Mouse (Mus musculus): Measurements from ENCODE around the gene Slc30a9. TPM values are rescaled to one million over a fixed set of nuclear protein-coding genes. Genes with fewer than 3 reads are reported as not detected.

The Slc30a9 gene
- 8.3 and 11.5 TPM in 2 replicates for polyA plus RNA-seq (2012)

GRCm38 (mm10) chr5:67306698-67307521 is at the start of gene Slc30a9:
Gene Slc30a9 (plus strand): TSS chr5:67306955.
- TF ChIP-seq GATA1 (IDR thresholded peaks at IDR 0.05; ENCODE audit: low read length): no peak

- no peak for TF ChIP-seq GATA1 (IDR thresholded peaks at IDR 0.05; ENCODE audit: low read length)
Observed at GRCm38 (mm10) chr5:67258473-67258872, 48.3 kb upstream of the Slc30a9 start.

GRCm38 (mm10) chr5:67260159-67260530 is 46.6 kb upstream of the Slc30a9 start:
- TF ChIP-seq GATA1 (IDR thresholded peaks at IDR 0.05; ENCODE audit: low read length): no peak

GRCm38 (mm10) chr5:67260531-67261371 is 46.0 kb upstream of the Slc30a9 start, which contains the start of gene Tmem33:
Gene Tmem33 (plus strand): TSS chr5:67260565.
- TF ChIP-seq GATA1 (IDR thresholded peaks at IDR 0.05; ENCODE audit: low read length): no peak

- no peak for TF ChIP-seq GATA1 (IDR thresholded peaks at IDR 0.05; ENCODE audit: low read length)
Observed at GRCm38 (mm10) chr5:67262964-67263363, 43.8 kb upstream of the Slc30a9 start.

- no peak for TF ChIP-seq GATA1 (IDR thresholded peaks at IDR 0.05; ENCODE audit: low read length)
Observed at GRCm38 (mm10) chr5:67266106-67266505, 40.6 kb upstream of the Slc30a9 start.

GRCm38 (mm10) chr5:67269309-67269708 is 37.4 kb upstream of the Slc30a9 start:
- TF ChIP-seq GATA1 (IDR thresholded peaks at IDR 0.05; ENCODE audit: low read length): no peak

GRCm38 (mm10) chr5:67279407-67279806 is 27.3 kb upstream of the Slc30a9 start:
- TF ChIP-seq GATA1 (IDR thresholded peaks at IDR 0.05; ENCODE audit: low read length): no peak

GRCm38 (mm10) chr5:67279840-67280239 is 26.9 kb upstream of the Slc30a9 start:
- no peak for TF ChIP-seq GATA1 (IDR thresholded peaks at IDR 0.05; ENCODE audit: low read length)

- TF ChIP-seq GATA1 (IDR thresholded peaks at IDR 0.05; ENCODE audit: low read length): peak; percentile 84
Observed at GRCm38 (mm10) chr5:67280400-67280799, 26.4 kb upstream of the Slc30a9 start.

- TF ChIP-seq GATA1 (IDR thresholded peaks at IDR 0.05; ENCODE audit: low read length): no peak
Observed at GRCm38 (mm10) chr5:67295029-67295428, 11.7 kb upstream of the Slc30a9 start.

GRCm38 (mm10) chr5:67295682-67296081 is 11.1 kb upstream of the Slc30a9 start:
- TF ChIP-seq GATA1 (IDR thresholded peaks at IDR 0.05; ENCODE audit: low read length): no peak

GRCm38 (mm10) chr5:67296171-67296570 is 10.6 kb upstream of the Slc30a9 start:
- no peak for TF ChIP-seq GATA1 (IDR thresholded peaks at IDR 0.05; ENCODE audit: low read length)

- no peak for TF ChIP-seq GATA1 (IDR thresholded peaks at IDR 0.05; ENCODE audit: low read length)
Observed at GRCm38 (mm10) chr5:67297026-67297813, 9.5 kb upstream of the Slc30a9 start.

- no peak for TF ChIP-seq GATA1 (IDR thresholded peaks at IDR 0.05; ENCODE audit: low read length)
Observed at GRCm38 (mm10) chr5:67299847-67300412, 6.8 kb upstream of the Slc30a9 start.
